Mouse (Mus musculus) C2C12 (cell line): Measurements from ENCODE around the gene Foxn3. TPM values are rescaled to one million over a fixed set of nuclear protein-coding genes. Genes with fewer than 3 reads are reported as not detected.

Experiments used
- H3K27me3 ChIP-seq: one replicate; pipeline ENCODE4 v1.6.1; 2011; ENCODE audit not compliant: control insufficient read depth, insufficient read depth, insufficient read length
- H3K36me3 ChIP-seq: one replicate; pipeline ENCODE4 v1.6.1; 2011; ENCODE audit not compliant: control insufficient read depth, insufficient read depth
- H3K4me3 ChIP-seq: one replicate; pipeline ENCODE4 v1.5.1; 2011; ENCODE audit warnings: mild to moderate bottlenecking, control low read depth; ENCODE audit not compliant: poor library complexity, insufficient read depth, severe bottlenecking
- H3K79me2 ChIP-seq: one replicate; pipeline ENCODE4 v1.6.1; 2011; ENCODE audit not compliant: control insufficient read depth, insufficient read depth
- H3K79me3 ChIP-seq: one replicate; pipeline ENCODE4 v1.6.1; 2011; ENCODE audit warnings: low read depth, control low read depth
- H3ac ChIP-seq: one replicate; pipeline ENCODE3; 2011; ENCODE audit warnings: low read depth; ENCODE audit not compliant: control insufficient read depth, insufficient read length
- CEBPB ChIP-seq: IDR thresholded peaks from one replicate; pipeline ENCODE4 v1.6.1; 2011; ENCODE audit warnings: low read depth, mild to moderate bottlenecking, control low read depth, moderate library complexity
- CTCF ChIP-seq: IDR thresholded peaks from one replicate; pipeline ENCODE4 v1.5.1; 2011; ENCODE audit not compliant: control insufficient read depth, insufficient read depth, insufficient read length
- FOSL1 ChIP-seq: IDR thresholded peaks from one replicate; pipeline ENCODE4 v1.8.0; 2011; ENCODE audit warnings: mild to moderate bottlenecking, low read length; ENCODE audit not compliant: poor library complexity, insufficient read depth, severe bottlenecking
- MAX ChIP-seq: IDR thresholded peaks from one replicate; pipeline ENCODE4 v1.6.1; 2011; ENCODE audit warnings: mild to moderate bottlenecking, control low read depth
- MYOD1 ChIP-seq: IDR thresholded peaks from one replicate; pipeline ENCODE4 v1.6.1; 2011; ENCODE audit warnings: low read depth; ENCODE audit not compliant: control insufficient read depth, insufficient read length
- MYOG ChIP-seq: IDR thresholded peaks from one replicate; pipeline ENCODE4 v1.6.1; 2011; ENCODE audit not compliant: control insufficient read depth, insufficient read length; ENCODE audit errors: extremely low read depth
- USF1 ChIP-seq: IDR thresholded peaks from one replicate; pipeline ENCODE4 v1.6.1; 2011; ENCODE audit warnings: low read depth, mild to moderate bottlenecking, control low read depth, moderate library complexity
- polyA plus RNA-seq: library from polyadenylated mRNA; unstranded; fragments of >200 nt; fragmentation: generic; extraction: Trizol; gene quantifications from one replicate; pipeline ENCODE4 v1.2.1, GENCODE M21; 2012; ENCODE audit warnings: missing spikeins

The Foxn3 gene
- polyA plus RNA-seq, 1 experiment, result 4.2 TPM

- TF ChIP-seq MYOD1, result no peak
- no peak for TF ChIP-seq USF1
- TF ChIP-seq MAX, result no peak
- TF ChIP-seq MYOG, result no peak
- no peak for TF ChIP-seq CTCF
- TF ChIP-seq FOSL1, result peak; percentile 63
- TF ChIP-seq CEBPB, result no peak
- no peak overlapping the region for H3K4me3 ChIP-seq
- no peaks in the 10 kb centered on the region for H3K36me3 ChIP-seq
- H3ac ChIP-seq, result no peak overlapping the region
- H3K79me2 ChIP-seq, result peaks cover 4% of the 10 kb centered on the region
- no peaks in the 10 kb centered on the region for H3K27me3 ChIP-seq
- H3K79me3 ChIP-seq, result no peaks in the 10 kb centered on the region
Observed at GRCm38 (mm10) chr12:99351731-99352130, 211.7 kb downstream of the Foxn3 start.

- TF ChIP-seq MYOG (no peak), CEBPB (no peak), FOSL1 (no peak)
- no peaks in the 10 kb centered on the region for H3K79me3 ChIP-seq
- H3K27me3 ChIP-seq, result no peaks in the 10 kb centered on the region
- H3K36me3 ChIP-seq, result no peaks in the 10 kb centered on the region
- H3K4me3 ChIP-seq, result no peak overlapping the region
- peaks cover 4% of the 10 kb centered on the region for H3K79me2 ChIP-seq
- H3ac ChIP-seq, result no peak overlapping the region
Observed at GRCm38 (mm10) chr12:99349650-99349997, 213.8 kb downstream of the Foxn3 start.

DNA sequence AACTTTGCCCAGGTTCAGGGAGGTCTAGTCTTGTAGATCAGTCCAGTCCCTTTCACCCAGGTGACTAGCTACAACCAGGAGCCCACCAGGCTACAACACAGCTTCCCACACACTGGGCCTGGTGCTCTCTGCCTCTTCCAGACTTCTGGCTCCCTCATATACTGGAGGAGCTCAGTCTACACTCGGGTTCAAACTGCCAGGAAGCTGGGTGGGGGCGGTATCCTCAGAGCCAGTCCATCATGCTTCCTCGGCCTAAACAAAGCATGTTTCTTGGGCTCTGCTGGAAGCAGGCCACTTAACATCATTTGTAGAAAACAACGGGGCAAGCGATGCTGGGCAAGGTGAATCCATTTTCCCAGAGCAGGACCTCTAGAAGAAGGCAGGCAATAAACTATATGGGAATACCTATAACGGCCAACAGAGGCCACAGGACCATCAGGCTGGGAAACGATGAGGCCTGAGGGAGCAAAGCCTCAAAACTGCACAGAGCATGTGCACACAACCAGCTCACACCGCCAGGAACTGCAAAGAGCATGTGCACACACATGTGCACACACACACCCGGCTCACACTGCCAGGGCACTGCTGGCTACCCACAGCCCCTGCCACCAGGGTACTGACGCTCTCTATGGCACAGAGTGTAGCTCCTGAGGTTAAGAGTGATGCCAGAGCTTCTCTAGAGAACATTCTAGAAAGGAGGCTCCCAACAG is 214.3 kb downstream of the Foxn3 start:
- Histone ChIP-seq H3K79me3 (no peaks in the 10 kb centered on the region), H3ac (no peak overlapping the region), H3K79me2 (peaks cover 4% of the 10 kb centered on the region), H3K27me3 (no peaks in the 10 kb centered on the region), H3K4me3 (no peak overlapping the region), H3K36me3 (no peaks in the 10 kb centered on the region)
- TF ChIP-seq MYOD1, result no peak
- no peak for TF ChIP-seq CTCF

DNA sequence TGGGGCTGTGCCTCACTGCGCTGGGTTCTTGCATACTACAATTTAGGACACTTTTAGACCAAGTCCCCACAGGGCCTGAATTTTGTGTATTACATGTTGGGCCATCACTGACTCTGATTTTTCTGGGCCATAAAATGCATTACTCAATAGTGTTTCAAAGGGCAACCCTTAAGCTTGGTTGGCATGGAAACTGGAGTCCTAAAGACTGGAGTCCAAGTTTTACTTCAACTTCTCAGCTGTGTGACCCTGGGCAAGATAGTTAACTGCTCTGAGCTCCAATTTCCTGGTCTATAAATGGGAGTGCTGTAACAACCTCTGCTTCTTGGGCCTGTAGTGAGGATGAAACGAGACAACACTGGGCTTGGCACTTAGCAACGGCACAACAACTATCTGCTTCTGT is 215.9 kb downstream of the Foxn3 start:
- H3K79me2 ChIP-seq, result peaks cover 4% of the 10 kb centered on the region

DNA sequence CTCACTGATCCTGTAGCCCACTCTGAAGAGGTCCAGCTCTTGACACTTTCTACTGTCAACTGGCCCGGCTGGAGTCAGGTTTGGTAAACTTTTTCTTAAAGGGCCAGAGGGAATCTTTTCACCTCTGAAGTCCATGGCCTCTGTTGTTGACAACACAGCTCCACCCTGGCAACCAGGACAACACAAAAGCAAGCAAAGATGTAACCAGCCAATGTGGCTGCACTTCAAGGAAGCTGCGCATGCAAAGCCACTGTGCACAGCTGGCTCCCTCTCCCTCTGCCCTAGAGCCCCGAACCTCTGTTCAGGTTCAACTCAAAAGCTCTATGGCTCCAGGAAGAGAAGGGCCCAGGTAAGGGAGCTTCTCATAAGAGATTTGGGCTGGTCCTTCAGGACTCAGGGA is 216.4 kb downstream of the Foxn3 start:
- H3K79me2 ChIP-seq, result peaks cover 4% of the 10 kb centered on the region
- H3K36me3 ChIP-seq, result no peaks in the 10 kb centered on the region
- TF ChIP-seq USF1 (no peak), MYOG (no peak), CTCF (no peak), MYOD1 (no peak), FOSL1 (no peak), MAX (no peak), CEBPB (no peak)
- H3K79me3 ChIP-seq, result no peaks in the 10 kb centered on the region
- no peak overlapping the region for H3ac ChIP-seq
- no peak overlapping the region for H3K4me3 ChIP-seq
- H3K27me3 ChIP-seq, result no peaks in the 10 kb centered on the region

More for the DNA sequence above, 215.9 kb downstream of the Foxn3 start:
- H3K79me3 ChIP-seq, result no peaks in the 10 kb centered on the region
- H3K36me3 ChIP-seq, result no peaks in the 10 kb centered on the region
- no peaks in the 10 kb centered on the region for H3K27me3 ChIP-seq
- no peak overlapping the region for H3K4me3 ChIP-seq
- no peak overlapping the region for H3ac ChIP-seq
- TF ChIP-seq MAX, result no peak
- TF ChIP-seq MYOD1, result no peak
- TF ChIP-seq CTCF, result no peak
- TF ChIP-seq MYOG, result no peak
- no peak for TF ChIP-seq CEBPB
- no peak for TF ChIP-seq FOSL1
- no peak for TF ChIP-seq USF1

DNA sequence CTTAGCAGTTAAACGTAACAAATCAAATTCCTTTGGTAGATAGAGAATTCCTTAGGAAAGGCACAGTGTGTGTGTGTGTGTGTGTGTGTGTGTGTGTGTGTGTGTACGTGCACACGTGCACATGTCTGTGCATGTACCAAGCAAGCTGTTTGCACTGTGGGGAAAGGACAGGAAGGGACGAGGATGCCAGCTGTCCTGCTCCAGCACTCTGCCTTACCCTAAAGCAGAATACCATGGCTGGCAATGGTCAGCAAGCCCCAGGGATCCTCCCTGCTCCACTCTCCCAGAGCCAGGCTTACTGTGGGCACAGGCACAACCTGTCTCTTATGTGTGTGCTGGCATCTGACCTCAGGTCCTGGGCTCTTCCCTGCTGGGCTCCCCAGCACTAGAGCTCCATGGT is 218.1 kb downstream of the Foxn3 start:
- H3K79me3 ChIP-seq, result no peaks in the 10 kb centered on the region
- no peak overlapping the region for H3K4me3 ChIP-seq
- H3K36me3 ChIP-seq, result no peaks in the 10 kb centered on the region
- H3K79me2 ChIP-seq, result peaks cover 3% of the 10 kb centered on the region
- TF ChIP-seq MAX (no peak), CEBPB (no peak), USF1 (no peak), FOSL1 (no peak), MYOD1 (no peak), CTCF (no peak), MYOG (no peak)
- H3ac ChIP-seq, result no peak overlapping the region
- H3K27me3 ChIP-seq, result no peaks in the 10 kb centered on the region
